Mouse (Mus musculus) stomach, postnatal 0 days (tissue): ENCODE results near the gene Fgf16.

ENCODE experiments used
- CTCF ChIP-seq: IDR thresholded peaks from 2 replicates; pipeline ENCODE4 v1.5.1; 2016; ENCODE audit warnings: antibody characterized with exemption, low read depth, mild to moderate bottlenecking, moderate library complexity
- EP300 ChIP-seq: optimal IDR thresholded peaks from 2 replicates; pipeline ENCODE3; 2016; ENCODE audit warnings: antibody characterized with exemption

DNA sequence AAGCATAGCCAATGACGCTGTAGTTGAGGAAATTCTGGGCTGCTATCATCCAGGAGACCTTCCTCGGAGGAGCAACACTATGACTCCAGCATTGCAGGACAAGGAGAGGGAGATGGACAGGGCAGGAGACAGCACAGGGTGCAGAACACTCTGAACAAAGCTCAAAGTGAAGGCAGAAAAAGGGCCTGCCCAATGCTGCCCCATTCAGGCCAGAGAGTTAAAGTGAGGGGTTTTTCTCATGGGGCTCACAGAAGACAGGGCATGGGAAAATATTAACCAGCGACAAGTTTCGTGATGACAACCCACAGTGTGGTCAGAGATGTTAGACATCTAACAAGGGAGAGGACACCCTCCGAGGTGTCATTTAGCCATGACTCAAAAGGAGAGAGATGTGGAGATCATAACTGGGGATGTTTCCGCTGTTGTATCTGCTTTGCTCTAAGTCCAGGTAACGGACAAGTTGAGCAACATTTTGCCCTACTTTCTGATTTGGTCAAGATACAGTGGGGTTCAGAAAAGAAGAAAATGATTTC lies 48.2 kb upstream of the Fgf16 start:
- no peak for TF ChIP-seq CTCF
- no peak for TF ChIP-seq EP300
